Mouse (Mus musculus): ENCODE data around the gene Olfr558. TPM values are rescaled to one million over a fixed set of nuclear protein-coding genes. Genes with fewer than 3 reads are reported as not detected.
A peak's percentile ranks its signal among the peaks of the same experiment; 100 is the strongest.

Olfr558 gene
- total and polyA plus RNA-seq, 2 experiments: 0.02 TPM; not detected in 1

DNA sequence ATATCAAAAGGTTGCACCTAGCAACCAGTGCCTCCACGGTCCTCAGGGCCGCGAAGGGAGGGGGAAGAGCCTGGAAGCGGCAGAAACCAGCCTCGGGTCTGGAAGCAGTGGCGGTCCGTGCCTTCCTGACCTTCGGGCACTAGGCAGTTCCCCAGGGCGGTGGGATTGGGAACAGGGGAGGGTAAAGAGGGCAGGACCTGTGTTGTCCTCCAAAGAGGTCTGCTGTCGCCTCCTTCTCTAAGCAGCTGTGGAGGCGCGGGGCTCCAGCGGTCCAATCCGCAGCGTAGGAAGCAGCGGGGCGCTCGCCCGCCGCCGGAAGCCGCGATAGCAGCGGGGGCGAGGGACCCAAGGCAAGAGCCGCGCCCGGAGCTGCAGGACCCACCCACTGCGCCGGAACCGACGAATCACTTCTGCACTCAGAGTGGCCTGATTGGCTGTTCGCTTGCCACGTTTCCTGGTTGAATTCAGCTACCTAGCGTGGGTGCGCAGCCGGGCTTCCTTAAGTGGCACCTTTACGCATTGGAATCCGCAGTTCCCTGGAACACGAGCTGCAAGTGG lies 15.0 kb upstream of the Olfr558 start, which contains the start of gene Trim68:
Gene Trim68 (minus strand): TSS at position 384 of the 558 bp plus-strand sequence.
- peak within 1 kb of the TSS; percentile 62 for H3K9ac ChIP-seq (ENCODE audit: low read depth, low read length)
- WGBS: 1% methylated on average over 40 of the region's 40 CpGs
- no peak within 1 kb of the TSS for H3K27ac ChIP-seq (replicated peaks; ENCODE audit: insufficient read depth, low read depth, low read length)
- no peaks in the 10 kb centered on the region for H3K36me3 ChIP-seq (ENCODE audit: control insufficient read depth, insufficient read depth, low read length)
- H3K27me3 ChIP-seq (ENCODE audit: control insufficient read depth, insufficient read depth, low read length): no peaks in the 10 kb centered on the region
- TF ChIP-seq POLR2A (IDR thresholded peaks at IDR 0.05; ENCODE audit: extremely low read depth, insufficient read depth, low read length) (0 out of 2 replicates have a peak, but pooled peaks have one; percentile 12), CTCF (IDR thresholded peaks at IDR 0.05; ENCODE audit: low read depth, low read length) (no peak)
- H3K79me2 ChIP-seq (ENCODE audit: control insufficient read depth, insufficient read depth, low read length): no peaks in the 10 kb centered on the region
- DNase-seq (ENCODE audit: extremely low read depth, low read depth, low spot score): peak; percentile 67
- H3K4me1 ChIP-seq (ENCODE audit: control insufficient read depth, insufficient read depth, low read length): no peaks in the 10 kb centered on the region
- peak within 1 kb of the TSS; percentile 61 for H3K4me3 ChIP-seq (ENCODE audit: insufficient read depth, low read depth, low read length)

DNA sequence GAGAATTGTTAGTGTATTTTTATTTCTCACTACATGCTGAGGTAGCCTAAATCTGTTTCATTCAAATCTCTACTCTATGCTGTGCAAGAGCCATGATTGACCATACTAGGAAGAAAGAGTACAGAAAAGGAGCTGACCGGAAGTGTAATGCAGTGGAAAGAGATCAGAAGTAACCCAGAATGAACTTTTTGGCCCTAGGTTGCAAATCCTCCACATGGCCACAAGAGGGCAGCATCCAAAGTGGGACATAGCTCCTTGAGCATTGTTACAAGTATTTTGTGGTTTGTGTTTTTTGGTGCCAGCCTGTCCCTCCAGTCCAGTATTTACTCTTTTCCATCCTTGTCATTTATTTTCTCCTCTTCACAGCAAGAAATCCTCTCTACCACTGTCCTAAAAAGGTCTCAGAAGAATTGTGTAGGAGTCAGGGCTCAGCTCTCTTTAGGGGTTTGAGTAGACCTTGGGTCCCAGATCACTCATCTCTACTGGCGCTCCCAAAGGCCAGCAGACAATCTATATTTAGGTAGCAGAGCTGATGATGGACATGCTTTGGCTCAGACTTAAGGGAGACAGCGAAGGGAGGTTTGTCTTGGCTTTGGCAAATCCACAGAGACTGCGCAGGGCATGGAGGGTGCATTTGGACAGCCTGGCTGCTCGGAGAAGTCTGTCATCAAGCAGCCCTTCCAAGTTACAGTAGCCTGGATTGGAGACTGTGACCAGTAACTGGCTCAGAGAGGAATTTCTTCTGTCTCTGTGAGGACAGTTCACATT lies 6.5 kb upstream of the Olfr558 start, which contains the start of gene Olfr557:
Gene Olfr557 (plus strand): TSS at position 553 of the 768 bp plus-strand sequence.
- 71% methylated on average over 5 of the region's 5 CpGs for WGBS
- Histone ChIP-seq H3K4me3 (ENCODE audit: insufficient read depth, low read depth, low read length) (no peak within 1 kb of the TSS), H3K4me1 (ENCODE audit: control insufficient read depth, insufficient read depth, low read length) (no peaks in the 10 kb centered on the region), H3K27me3 (ENCODE audit: control insufficient read depth, insufficient read depth, low read length) (peaks cover 4% of the 10 kb centered on the region; the same call in 1 of the 2 replicates), H3K9ac (ENCODE audit: low read depth, low read length) (no peak within 1 kb of the TSS), H3K27ac (replicated peaks; ENCODE audit: insufficient read depth, low read depth, low read length) (no peak within 1 kb of the TSS), H3K79me2 (ENCODE audit: control insufficient read depth, insufficient read depth, low read length) (no peaks in the 10 kb centered on the region), H3K36me3 (ENCODE audit: control insufficient read depth, insufficient read depth, low read length) (no peaks in the 10 kb centered on the region)
- peak; percentile 39 for DNase-seq (ENCODE audit: extremely low read depth, low read depth, low spot score)
- TF ChIP-seq POLR2A (IDR thresholded peaks at IDR 0.05; ENCODE audit: extremely low read depth, insufficient read depth, low read length): no peak
- peak; percentile 76 for TF ChIP-seq CTCF (IDR thresholded peaks at IDR 0.05; ENCODE audit: low read depth, low read length)

DNA sequence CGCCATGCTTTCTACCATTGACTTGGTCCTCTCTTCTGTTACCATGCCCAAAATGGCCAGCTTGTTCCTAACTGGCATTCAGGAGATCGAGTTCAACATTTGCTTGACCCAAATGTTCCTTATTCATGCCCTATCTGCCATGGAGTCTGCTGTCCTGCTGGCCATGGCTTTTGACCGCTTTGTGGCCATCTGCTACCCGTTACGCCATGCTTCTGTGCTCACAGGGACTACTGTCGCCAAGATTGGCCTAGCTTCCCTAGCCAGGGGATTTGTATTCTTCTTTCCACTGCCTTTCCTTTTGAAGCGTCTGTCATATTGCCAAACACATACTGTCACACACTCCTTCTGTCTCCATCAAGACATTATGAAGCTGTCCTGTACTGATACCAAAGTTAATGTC lies 3.6 kb upstream of the Olfr558 start:
- Histone ChIP-seq H3K27me3 (ENCODE audit: control insufficient read depth, insufficient read depth, low read length) (peaks cover 4% of the 10 kb centered on the region; the same call in 1 of the 2 replicates), H3K9ac (ENCODE audit: low read depth, low read length) (no peak overlapping the region), H3K36me3 (ENCODE audit: control insufficient read depth, insufficient read depth, low read length) (no peaks in the 10 kb centered on the region), H3K4me3 (ENCODE audit: insufficient read depth, low read depth, low read length) (no peak overlapping the region), H3K79me2 (ENCODE audit: control insufficient read depth, insufficient read depth, low read length) (no peaks in the 10 kb centered on the region), H3K27ac (replicated peaks; ENCODE audit: insufficient read depth, low read depth, low read length) (no peak overlapping the region), H3K4me1 (ENCODE audit: control insufficient read depth, insufficient read depth, low read length) (no peaks in the 10 kb centered on the region)
- 88% methylated on average over 7 of the region's 7 CpGs for WGBS
- TF ChIP-seq CTCF (IDR thresholded peaks at IDR 0.05; ENCODE audit: low read depth, low read length) (no peak), POLR2A (IDR thresholded peaks at IDR 0.05; ENCODE audit: extremely low read depth, insufficient read depth, low read length) (no peak)
- no peak for DNase-seq (ENCODE audit: extremely low read depth, low read depth, low spot score)

DNA sequence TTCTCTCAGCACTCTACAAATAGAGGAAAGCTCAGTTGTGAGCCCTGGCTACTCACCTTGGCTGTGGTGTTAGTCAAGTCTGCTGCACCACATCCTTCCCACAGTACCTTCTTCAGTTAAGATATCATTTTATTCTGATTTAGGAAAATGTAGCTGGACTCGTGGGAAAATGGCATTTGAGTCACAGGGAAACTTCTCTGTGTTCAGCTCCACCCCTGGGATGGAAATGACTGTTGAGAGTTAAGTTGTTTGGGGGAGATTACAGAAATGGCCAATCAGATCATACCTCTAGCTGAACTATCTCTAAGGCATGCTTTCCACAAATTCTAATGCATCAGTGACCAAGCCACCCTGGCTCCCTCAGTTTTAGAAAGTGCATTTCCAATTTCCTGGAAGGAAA lies 17.0 kb downstream of the Olfr558 start, which contains the start of gene Olfr33:
Gene Olfr33 (minus strand): TSS at position 101 of the 400 bp plus-strand sequence.
- WGBS: 22% methylated on average over 1 of the region's 1 CpGs
- TF ChIP-seq CTCF (IDR thresholded peaks at IDR 0.05; ENCODE audit: low read depth, low read length): no peak
- TF ChIP-seq POLR2A (IDR thresholded peaks at IDR 0.05; ENCODE audit: extremely low read depth, insufficient read depth, low read length): no peak
- Histone ChIP-seq H3K4me3 (ENCODE audit: insufficient read depth, low read depth, low read length) (no peak within 1 kb of the TSS), H3K36me3 (ENCODE audit: control insufficient read depth, insufficient read depth, low read length) (no peaks in the 10 kb centered on the region), H3K9ac (ENCODE audit: low read depth, low read length) (no peak within 1 kb of the TSS), H3K27ac (replicated peaks; ENCODE audit: insufficient read depth, low read depth, low read length) (no peak within 1 kb of the TSS), H3K79me2 (ENCODE audit: control insufficient read depth, insufficient read depth, low read length) (no peaks in the 10 kb centered on the region), H3K27me3 (ENCODE audit: control insufficient read depth, insufficient read depth, low read length) (no peaks in the 10 kb centered on the region), H3K4me1 (ENCODE audit: control insufficient read depth, insufficient read depth, low read length) (no peaks in the 10 kb centered on the region)
- DNase-seq (ENCODE audit: extremely low read depth, low read depth, low spot score): no peak

DNA sequence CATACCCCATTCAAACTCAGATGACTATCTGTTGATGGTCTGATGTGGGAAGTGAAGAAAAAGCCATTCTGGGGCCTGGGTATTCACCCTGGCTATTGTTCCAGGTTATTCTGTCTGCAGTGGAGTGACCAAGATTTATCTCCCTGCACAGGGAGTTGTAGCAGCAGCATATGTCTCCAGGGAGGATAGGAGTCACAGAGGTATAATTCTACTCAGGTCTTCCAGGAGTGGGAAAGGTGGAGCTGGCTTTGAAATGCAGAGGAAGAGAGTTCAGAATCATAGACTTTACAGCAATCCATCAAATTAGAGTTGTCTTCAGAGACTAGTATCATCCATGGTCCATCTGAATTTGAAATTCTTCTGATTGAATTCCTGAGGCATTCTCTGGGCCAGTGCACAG lies 25.4 kb downstream of the Olfr558 start, which contains the start of gene Olfr559:
Gene Olfr559 (minus strand): TSS at position 101 of the 400 bp plus-strand sequence.
- H3K4me3 ChIP-seq (ENCODE audit: insufficient read depth, low read depth, low read length): no peak within 1 kb of the TSS
- DNase-seq (ENCODE audit: extremely low read depth, low read depth, low spot score): no peak
- no peaks in the 10 kb centered on the region for H3K36me3 ChIP-seq (ENCODE audit: control insufficient read depth, insufficient read depth, low read length)
- H3K27me3 ChIP-seq (ENCODE audit: control insufficient read depth, insufficient read depth, low read length): no peaks in the 10 kb centered on the region
- no peak within 1 kb of the TSS for H3K27ac ChIP-seq (replicated peaks; ENCODE audit: insufficient read depth, low read depth, low read length)
- H3K4me1 ChIP-seq (ENCODE audit: control insufficient read depth, insufficient read depth, low read length): no peaks in the 10 kb centered on the region
- TF ChIP-seq CTCF (IDR thresholded peaks at IDR 0.05; ENCODE audit: low read depth, low read length): no peak
- TF ChIP-seq POLR2A (IDR thresholded peaks at IDR 0.05; ENCODE audit: extremely low read depth, insufficient read depth, low read length): no peak
- H3K79me2 ChIP-seq (ENCODE audit: control insufficient read depth, insufficient read depth, low read length): no peaks in the 10 kb centered on the region
- H3K9ac ChIP-seq (ENCODE audit: low read depth, low read length): no peak within 1 kb of the TSS

Measured in liver, adult 2 months (tissue).